Mouse (Mus musculus) embryonic facial prominence, embryonic 10.5 days (tissue): ENCODE measurements around the gene Fmo1. TPM values are rescaled to one million over a fixed set of nuclear protein-coding genes. Genes with fewer than 3 reads are reported as not detected.

Experiments
- DNase-seq: peaks from one replicate; pipeline ENCODE4 v3.0.0-alpha.2; 2017; ENCODE audit warnings: low spot score
- H3K27ac ChIP-seq: fragments of 300-500 bp; sonication (generic); replicated peaks from 2 replicates; pipeline ENCODE4 v1.5.1; 2016; ENCODE audit warnings: mild to moderate bottlenecking
- H3K27me3 ChIP-seq: fragments of 300-500 bp; sonication (generic); replicated peaks from 2 replicates; pipeline ENCODE4 v1.6.1; 2016; ENCODE audit warnings: low read depth, mild to moderate bottlenecking; ENCODE audit not compliant: poor library complexity, severe bottlenecking
- H3K36me3 ChIP-seq: fragments of 300-500 bp; sonication (generic); replicated peaks from 2 replicates; pipeline ENCODE4 v1.6.1; 2016; ENCODE audit warnings: mild to moderate bottlenecking, moderate library complexity
- H3K4me1 ChIP-seq: fragments of 300-500 bp; sonication (generic); 2 replicates; pipeline ENCODE4 v1.6.1; 2016
- H3K4me3 ChIP-seq: fragments of 300-500 bp; sonication (generic); 2 replicates; pipeline ENCODE4 v1.5.1; 2016; ENCODE audit warnings: mild to moderate bottlenecking, moderate library complexity
- H3K9me3 ChIP-seq: fragments of 300-500 bp; sonication (generic); 2 replicates; pipeline ENCODE4 v1.6.1; 2016; ENCODE audit warnings: mild to moderate bottlenecking
- WGBS: fragments of 180-500 bp; shearing (Covaris S2); methylation state at CpG from one replicate; pipeline ENCODE4 v1.1.7; 2016; 5-methylcytosine and 5-hydroxymethylcytosine counted together
- polyA plus RNA-seq: library from polyadenylated mRNA; unstranded; fragments of >200 nt; fragmentation: Nextera tagmentation; extraction: Ambion mirVana; gene quantifications from 2 replicates; pipeline ENCODE4 v1.2.1, GENCODE M21; 2016

Gene Fmo1
- polyA plus RNA-seq, 1 experiment from 2014 or later, result 4.3 TPM

- WGBS, result 60% methylated on average over 11 of the region's 11 CpGs
- no peak overlapping the region for H3K4me3 ChIP-seq
- DNase-seq, result peak; percentile 51
- no peaks in the 10 kb centered on the region for H3K36me3 ChIP-seq
- peaks cover 4% of the 10 kb centered on the region; the same call in 1 of the 2 replicates for H3K4me1 ChIP-seq
- no peak overlapping the region for H3K27ac ChIP-seq
- no peaks in the 10 kb centered on the region for H3K27me3 ChIP-seq
- no peaks in the 10 kb centered on the region for H3K9me3 ChIP-seq
Measured at GRCm38 (mm10) chr1:162879595-162880369, 13.4 kb upstream of the Fmo1 start.

- Histone ChIP-seq H3K4me3 (no peak overlapping the region), H3K27me3 (no peaks in the 10 kb centered on the region), H3K27ac (0 out of 2 replicates have a peak overlapping the region, but pooled peaks have one; percentile 59), H3K9me3 (no peaks in the 10 kb centered on the region), H3K4me1 (peaks cover 30% of the 10 kb centered on the region), H3K36me3 (no peaks in the 10 kb centered on the region)
- 45% methylated on average over 3 of the region's 3 CpGs for WGBS
- no peak for DNase-seq
Measured at GRCm38 (mm10) chr1:162875091-162875490, 8.7 kb upstream of the Fmo1 start.

- Histone ChIP-seq H3K9me3 (peaks cover 9% of the 10 kb centered on the region; the same call in 1 of the 2 replicates), H3K4me3 (no peak overlapping the region), H3K4me1 (peaks cover 30% of the 10 kb centered on the region), H3K27ac (peak overlapping the region; percentile 79), H3K36me3 (no peaks in the 10 kb centered on the region), H3K27me3 (no peaks in the 10 kb centered on the region)
- peak; percentile 50 for DNase-seq
- WGBS, result 35% methylated on average over 9 of the region's 9 CpGs
Measured at GRCm38 (mm10) chr1:162871701-162872311, 5.4 kb upstream of the Fmo1 start.

- no peaks in the 10 kb centered on the region for H3K36me3 ChIP-seq
- no peak for DNase-seq
- WGBS, result 78% methylated on average over 7 of the region's 7 CpGs
- peaks cover 9% of the 10 kb centered on the region; the same call in 1 of the 2 replicates for H3K9me3 ChIP-seq
- H3K4me3 ChIP-seq, result no peak overlapping the region
- no peaks in the 10 kb centered on the region for H3K27me3 ChIP-seq
- H3K4me1 ChIP-seq, result peaks cover 30% of the 10 kb centered on the region
- peak overlapping the region; percentile 79 for H3K27ac ChIP-seq
Measured at GRCm38 (mm10) chr1:162870978-162871377, 4.6 kb upstream of the Fmo1 start.

- H3K9me3 ChIP-seq, result peaks cover 9% of the 10 kb centered on the region; the same call in 1 of the 2 replicates
- H3K27me3 ChIP-seq, result no peaks in the 10 kb centered on the region
- H3K4me1 ChIP-seq, result peaks cover 25% of the 10 kb centered on the region
- no peaks in the 10 kb centered on the region for H3K36me3 ChIP-seq
- DNase-seq, result no peak
- no peak overlapping the region for H3K4me3 ChIP-seq
- H3K27ac ChIP-seq, result no peak overlapping the region
- 90% methylated on average over 4 of the region's 4 CpGs for WGBS
Measured at GRCm38 (mm10) chr1:162867396-162867795, 986 bp upstream of the Fmo1 start.

GRCm38 (mm10) chr1:162865493-162865830 lies 948 bp downstream of the Fmo1 start:
- Histone ChIP-seq H3K36me3 (no peaks in the 10 kb centered on the region), H3K4me3 (no peak overlapping the region), H3K4me1 (peaks cover 15% of the 10 kb centered on the region), H3K27ac (no peak overlapping the region), H3K9me3 (peaks cover 9% of the 10 kb centered on the region; the same call in 1 of the 2 replicates), H3K27me3 (no peaks in the 10 kb centered on the region)
- DNase-seq, result no peak
- 73% methylated on average over 3 of the region's 3 CpGs for WGBS

GRCm38 (mm10) chr1:162864816-162865492 lies 1.5 kb downstream of the Fmo1 start:
- H3K27me3 ChIP-seq, result no peaks in the 10 kb centered on the region
- H3K36me3 ChIP-seq, result no peaks in the 10 kb centered on the region
- peaks cover 9% of the 10 kb centered on the region; the same call in 1 of the 2 replicates for H3K9me3 ChIP-seq
- H3K4me1 ChIP-seq, result peaks cover 13% of the 10 kb centered on the region
- WGBS, result 81% methylated on average over 8 of the region's 8 CpGs
- no peak for DNase-seq
- no peak overlapping the region for H3K27ac ChIP-seq
- no peak overlapping the region for H3K4me3 ChIP-seq

GRCm38 (mm10) chr1:162864279-162864678 lies 2.1 kb downstream of the Fmo1 start:
- Histone ChIP-seq H3K4me3 (no peak overlapping the region), H3K27me3 (no peaks in the 10 kb centered on the region), H3K36me3 (no peaks in the 10 kb centered on the region), H3K9me3 (peaks cover 9% of the 10 kb centered on the region; the same call in 1 of the 2 replicates), H3K4me1 (peaks cover 20% of the 10 kb centered on the region), H3K27ac (no peak overlapping the region)
- WGBS, result 94% methylated on average over 5 of the region's 5 CpGs
- DNase-seq, result no peak

GRCm38 (mm10) chr1:162863579-162863978 lies 2.8 kb downstream of the Fmo1 start:
- Histone ChIP-seq H3K4me1 (peaks cover 27% of the 10 kb centered on the region), H3K27me3 (no peaks in the 10 kb centered on the region), H3K4me3 (no peak overlapping the region), H3K27ac (no peak overlapping the region), H3K36me3 (no peaks in the 10 kb centered on the region), H3K9me3 (peaks cover 8% of the 10 kb centered on the region; the same call in 1 of the 2 replicates)
- WGBS, result 88% methylated on average over 3 of the region's 3 CpGs
- no peak for DNase-seq

- Histone ChIP-seq H3K4me3 (no peak overlapping the region), H3K27ac (0 out of 2 replicates have a peak overlapping the region, but pooled peaks have one; percentile 20), H3K36me3 (no peaks in the 10 kb centered on the region), H3K27me3 (no peaks in the 10 kb centered on the region), H3K4me1 (peaks cover 33% of the 10 kb centered on the region), H3K9me3 (no peaks in the 10 kb centered on the region)
- WGBS, result 14% methylated on average over 1 of the region's 1 CpGs
- DNase-seq, result no peak
Measured at GRCm38 (mm10) chr1:162862328-162862727, 4.1 kb downstream of the Fmo1 start.

- Histone ChIP-seq H3K27me3 (no peaks in the 10 kb centered on the region), H3K27ac (peak overlapping the region; percentile 30; the same call in 1 of the 2 replicates), H3K36me3 (no peaks in the 10 kb centered on the region), H3K9me3 (no peaks in the 10 kb centered on the region), H3K4me3 (no peak overlapping the region), H3K4me1 (peaks cover 33% of the 10 kb centered on the region)
- DNase-seq, result no peak
- WGBS, result 87% methylated on average over 9 of the region's 9 CpGs
Measured at GRCm38 (mm10) chr1:162859996-162860605, 6.3 kb downstream of the Fmo1 start.

GRCm38 (mm10) chr1:162859545-162859976 lies 6.8 kb downstream of the Fmo1 start:
- DNase-seq, result no peak
- WGBS, result 41% methylated on average over 10 of the region's 10 CpGs
- Histone ChIP-seq H3K36me3 (no peaks in the 10 kb centered on the region), H3K27me3 (no peaks in the 10 kb centered on the region), H3K4me3 (no peak overlapping the region), H3K4me1 (peaks cover 33% of the 10 kb centered on the region), H3K27ac (peak overlapping the region; percentile 40; the same call in 1 of the 2 replicates), H3K9me3 (no peaks in the 10 kb centered on the region)
